Mouse (Mus musculus) activated CD4-positive, CD25-positive, alpha-beta regulatory T cell (primary cell): ENCODE results near the gene Olfr676. TPM values are rescaled to one million over a fixed set of nuclear protein-coding genes. Genes with fewer than 3 reads are reported as not detected.

Experiments used
- polyA plus RNA-seq, 2 experiments: library from polyadenylated mRNA; unstranded; fragments of 100-300 nt; shearing (Covaris generic); gene quantifications; one replicate each; pipeline ENCODE4 v1.2.1; 2017

Olfr676 gene
- polyA plus RNA-seq, result not detected

GRCm38 (mm10) chr7:105032398-105032797, at the start of gene Olfr676:
Olfr676 (plus strand) TSS chr7:105032698.

GRCm38 (mm10) chr7:105001929-105002328, 30.6 kb upstream of the Olfr676 start, which contains the start of gene Olfr672:
Olfr672 (minus strand) TSS chr7:105002029.

GRCm38 (mm10) chr7:105028360-105028759, 4.1 kb upstream of the Olfr676 start, which contains the start of gene Olfr675:
Olfr675 (minus strand) TSS chr7:105028460.

GRCm38 (mm10) chr7:105064175-105064574, 31.7 kb downstream of the Olfr676 start, which contains the start of gene Olfr678:
Olfr678 (plus strand) TSS chr7:105064475.

GRCm38 (mm10) chr7:105080905-105081304, 48.4 kb downstream of the Olfr676 start, which contains the start of gene Olfr679:
Olfr679 (plus strand) TSS chr7:105081205.

Other genes starting within 250 kb of the Olfr676 start
- gene Usp17lb, start 190.1 kb upstream of the Olfr676 start, polyA plus RNA-seq, result not detected
- gene Usp17la, start 175.7 kb upstream of the Olfr676 start, polyA plus RNA-seq, result under 1 TPM in 1 of 2 experiments, not detected in 1; 0.27 TPM
- not detected for gene Olfr665, start 154.7 kb upstream of the Olfr676 start, polyA plus RNA-seq
- not detected for gene Olfr666, start 136.7 kb upstream of the Olfr676 start, polyA plus RNA-seq
- not detected for gene Olfr667, start 111.2 kb upstream of the Olfr676 start, polyA plus RNA-seq
- gene Olfr668, start 104.6 kb upstream of the Olfr676 start, polyA plus RNA-seq, result not detected
- gene Olfr669, start 98.5 kb upstream of the Olfr676 start, polyA plus RNA-seq, result not detected
- gene Olfr670, start 70.1 kb upstream of the Olfr676 start, polyA plus RNA-seq, result under 1 TPM in 1 of 2 experiments, not detected in 1; 0.16 TPM
- not detected for gene Olfr671, start 53.6 kb upstream of the Olfr676 start, polyA plus RNA-seq
- under 1 TPM in 1 of 2 experiments, not detected in 1; 0.25 TPM for gene Olfr672, start 30.7 kb upstream of the Olfr676 start, polyA plus RNA-seq
- under 1 TPM in 1 of 2 experiments, not detected in 1; 0.11 TPM for gene Olfr675, start 4.2 kb upstream of the Olfr676 start, polyA plus RNA-seq
- not detected for gene Olfr677, start 18.7 kb downstream of the Olfr676 start, polyA plus RNA-seq
- gene Olfr678, start 31.8 kb downstream of the Olfr676 start, polyA plus RNA-seq, result not detected
- not detected for gene Olfr679, start 48.5 kb downstream of the Olfr676 start, polyA plus RNA-seq
- gene Olfr680-ps1, start 60.1 kb downstream of the Olfr676 start, polyA plus RNA-seq, result not detected
- under 1 TPM in 1 of 2 experiments, not detected in 1; 0.05 TPM for gene Olfr681, start 84.1 kb downstream of the Olfr676 start, polyA plus RNA-seq
- gene Olfr683, start 114.3 kb downstream of the Olfr676 start, polyA plus RNA-seq, result not detected
- not detected for gene Olfr684, start 131.0 kb downstream of the Olfr676 start, polyA plus RNA-seq
- not detected for gene Olfr685, start 153.3 kb downstream of the Olfr676 start, polyA plus RNA-seq
- gene Olfr686, start 174.8 kb downstream of the Olfr676 start, polyA plus RNA-seq, result not detected